Mouse (Mus musculus): ENCODE measurements around the gene Bmpr1a. TPM values are rescaled to one million over a fixed set of nuclear protein-coding genes. Genes with fewer than 3 reads are reported as not detected.

The Bmpr1a gene
- 1 to 10 TPM; 2.6 to 3.3 TPM for total RNA-seq (2023)

GRCm38 (mm10) chr14:34503325-34503647, at the start of gene Bmpr1a:
TSS of gene Bmpr1a (minus strand) at chr14:34503341.

GRCm38 (mm10) chr14:34522701-34523100, 19.6 kb upstream of the Bmpr1a start, which contains the start of gene 9230112D13Rik:
TSS of gene 9230112D13Rik (minus strand) at chr14:34522801.

DNA sequence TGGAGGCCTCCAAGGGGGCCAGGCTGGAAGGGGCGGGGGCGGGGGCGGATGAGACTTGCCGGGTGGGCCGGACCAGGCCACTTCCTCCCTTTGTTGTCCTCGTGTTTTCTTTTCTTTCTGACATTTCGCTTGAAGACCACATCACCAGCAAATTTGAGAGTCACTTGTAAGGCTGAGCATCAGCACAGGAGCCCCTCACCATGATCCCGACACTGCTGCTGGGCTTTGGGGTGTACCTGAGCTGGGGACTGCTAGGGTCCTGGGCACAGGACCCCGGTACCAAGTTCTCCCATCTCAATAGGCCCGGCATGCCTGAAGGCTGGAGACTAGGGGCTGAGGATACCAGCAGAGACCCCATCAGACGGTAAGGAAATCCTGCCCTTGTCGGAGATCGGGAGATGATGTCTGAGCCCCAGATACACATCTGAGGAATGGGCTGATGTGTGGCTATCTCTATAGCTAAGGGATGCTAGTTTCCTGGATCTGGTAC, 127.7 kb downstream of the Bmpr1a start, which contains the start of gene Mmrn2:
Mmrn2 (plus strand) TSS at position 51 of the 490 bp plus-strand sequence.

GRCm38 (mm10) chr14:34374577-34374976, 128.6 kb downstream of the Bmpr1a start, which contains the start of gene Sncg:
TSS of gene Sncg (minus strand) at chr14:34374789.

Other genes starting within 250 kb of the Bmpr1a start
- gene Shld2, start 192.8 kb downstream of the Bmpr1a start, total RNA-seq (2023): 10 to 100 TPM; 19.8 to 20.7 TPM
- 100 to 1,000 TPM; 141 to 171 TPM for gene Glud1, start 192.6 kb downstream of the Bmpr1a start, total RNA-seq (2023)
- gene Fam25c, start 147.9 kb downstream of the Bmpr1a start, total RNA-seq (2023): not detected
- not detected for gene Sncg, start 128.6 kb downstream of the Bmpr1a start, total RNA-seq (2023)
- gene Mmrn2, start 127.9 kb downstream of the Bmpr1a start, total RNA-seq (2023): not detected
- gene 9230112D13Rik, start 19.5 kb upstream of the Bmpr1a start, total RNA-seq (2023): not detected
- gene Ldb3, start 85.3 kb upstream of the Bmpr1a start, total RNA-seq (2023): not detected
- not detected for gene Opn4, start 96.8 kb upstream of the Bmpr1a start, total RNA-seq (2023)
- gene Wapl, start 170.6 kb upstream of the Bmpr1a start, total RNA-seq (2023): 10 to 100 TPM; 96.9 to 98.5 TPM

Measured in T-cell, adult 66 days (primary cell).